Mouse (Mus musculus) CH12.LX (cell line): Measurements from ENCODE around the gene Rsph3b. TPM values are rescaled to one million over a fixed set of nuclear protein-coding genes. Genes with fewer than 3 reads are reported as not detected.

Experiments used
- polyA plus RNA-seq: library from polyadenylated mRNA; unstranded; fragments of >175 nt; gene quantifications from 2 replicates; pipeline ENCODE4 v1.2.1, GENCODE M21; 2012; ENCODE audit warnings: low read depth; ENCODE audit not compliant: insufficient read length
- total RNA-seq, 2 experiments: library from RNA; depleted of rRNA; stranded (reverse); fragments of 300-350 nt in 1 of 2; fragments of >200 nt in 1 of 2; gene quantifications; 2 replicates each; pipeline ENCODE4 v1.2.3; 2012 to 2014

Rsph3b gene
- total and polyA plus RNA-seq, 3 experiments = 8.3 to 19.7 (median 12.2) TPM

Other genes starting within 250 kb of the Rsph3b start
- gene Ezr, start 165.9 kb downstream of the Rsph3b start, total RNA-seq (2012; rRNA removed) = 107 and 115 TPM in 2 replicates
- gene Ezr, start 165.9 kb downstream of the Rsph3b start, total RNA-seq (2014; rRNA removed) = 123 and 139 TPM in 2 replicates
- gene Ezr, start 165.9 kb downstream of the Rsph3b start, polyA plus RNA-seq = 207 and 290 TPM in 2 replicates
- gene Tagap1, start 12.5 kb upstream of the Rsph3b start, total RNA-seq (2012; rRNA removed) = 15.0 and 16.8 TPM in 2 replicates
- 20.3 and 22.4 TPM in 2 replicates for gene Tagap1, start 12.5 kb upstream of the Rsph3b start, total RNA-seq (2014; rRNA removed)
- 17.4 and 21.1 TPM in 2 replicates for gene Tagap1, start 12.5 kb upstream of the Rsph3b start, polyA plus RNA-seq
- gene Rnaset2b, start 22.0 kb upstream of the Rsph3b start, total RNA-seq (2012; rRNA removed) = 95.0 and 178 TPM in 2 replicates
- gene Rnaset2b, start 22.0 kb upstream of the Rsph3b start, total RNA-seq (2014; rRNA removed) = 124 and 131 TPM in 2 replicates
- gene Rnaset2b, start 22.0 kb upstream of the Rsph3b start, polyA plus RNA-seq = 234 and 241 TPM in 2 replicates
- gene Gm49721, start 30.2 kb upstream of the Rsph3b start, total RNA-seq (2012; rRNA removed) = 0.13 TPM in 1 of 2 replicates, not detected in the other
- not detected in 2 replicates for gene Gm49721, start 30.2 kb upstream of the Rsph3b start, total RNA-seq (2014; rRNA removed)
- not detected in 2 replicates for gene Gm49721, start 30.2 kb upstream of the Rsph3b start, polyA plus RNA-seq
- gene Gm1604a, start 76.9 kb upstream of the Rsph3b start, total RNA-seq (2012; rRNA removed) = not detected in 2 replicates
- gene Gm1604a, start 76.9 kb upstream of the Rsph3b start, total RNA-seq (2014; rRNA removed) = not detected in 2 replicates
- not detected in 2 replicates for gene Gm1604a, start 76.9 kb upstream of the Rsph3b start, polyA plus RNA-seq
- gene Rps6ka2, start 221.4 kb upstream of the Rsph3b start, total RNA-seq (2012; rRNA removed) = 0.64 and 0.97 TPM in 2 replicates
- gene Rps6ka2, start 221.4 kb upstream of the Rsph3b start, total RNA-seq (2014; rRNA removed) = 0.91 and 1.4 TPM in 2 replicates
- 1.4 and 1.5 TPM in 2 replicates for gene Rps6ka2, start 221.4 kb upstream of the Rsph3b start, polyA plus RNA-seq